Mouse (Mus musculus) mature B cell (primary cell): ENCODE results near the gene Trex1.

Experiments used
- in situ Hi-C: fragments of 300-500 bp; cut with MboI; formaldehyde crosslinking; loops from 2 replicates; pipeline ENCODE4 v1.14.3; 2019

The Trex1 gene

DNA sequence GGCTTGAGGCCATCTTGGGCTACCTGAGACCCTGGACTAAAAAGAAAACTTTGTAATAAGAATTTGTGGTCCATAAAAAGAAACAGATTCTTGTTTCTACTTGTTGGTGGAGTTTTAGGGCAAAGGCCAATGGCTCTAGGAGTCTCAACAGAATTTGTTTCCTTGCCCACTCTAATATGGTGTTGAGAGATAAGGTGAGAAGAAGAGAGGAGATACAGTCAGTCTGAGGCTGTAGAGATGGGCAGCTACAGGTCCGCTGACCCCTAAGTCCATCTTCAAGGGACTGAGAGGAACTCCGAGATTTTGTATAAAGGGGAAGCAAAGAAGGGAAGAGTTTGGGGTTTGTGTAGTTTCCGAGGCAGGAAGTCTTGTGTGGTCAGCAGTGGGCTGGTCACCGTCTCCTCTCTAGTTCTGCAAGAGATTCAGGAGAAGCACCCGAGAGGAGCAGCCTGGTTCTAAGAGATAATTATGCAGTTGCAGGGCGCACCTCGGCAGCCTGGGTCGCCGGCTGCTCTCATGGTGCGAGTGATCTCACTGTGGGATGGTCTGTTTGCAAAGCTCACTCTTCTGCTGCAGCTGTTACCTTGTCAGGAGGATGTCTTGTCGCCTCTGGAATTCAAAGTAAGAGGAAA, 42.4 kb downstream of the Trex1 start:
- in situ Hi-C loops = no loop called here

DNA sequence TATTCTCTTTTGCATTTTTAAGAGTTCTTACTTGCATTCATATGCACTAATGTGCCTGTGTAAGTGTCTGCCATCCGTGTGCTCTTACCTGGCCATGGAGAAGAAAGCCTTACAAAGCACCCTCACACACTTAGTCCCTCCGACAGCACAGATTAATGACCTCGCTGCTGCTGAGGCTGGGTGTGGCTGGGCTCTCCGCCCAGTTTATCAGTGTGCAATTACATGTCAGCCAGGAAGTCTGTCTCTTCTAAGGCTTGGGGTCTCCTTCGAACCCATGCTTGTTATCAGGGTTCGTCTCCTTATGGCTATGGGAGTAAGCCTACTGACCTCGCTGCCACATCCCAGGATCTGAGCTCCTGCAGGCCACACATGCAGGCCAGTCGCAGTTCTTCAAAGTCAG, 44.1 kb downstream of the Trex1 start:
- in situ Hi-C loops = no loop called here

- in situ Hi-C loops = no loop called here
These were observed 49.2 kb downstream of the Trex1 start for GRCm38 (mm10) chr9:109010316-109010690.

GRCm38 (mm10) chr9:109009636-109010315, 49.8 kb downstream of the Trex1 start:
- in situ Hi-C loops = loop anchor here (5.0 to 10.0 kb wide), 2 partner anchors 55 to 113 kb away; no protein-coding TSS in a partner anchor

DNA sequence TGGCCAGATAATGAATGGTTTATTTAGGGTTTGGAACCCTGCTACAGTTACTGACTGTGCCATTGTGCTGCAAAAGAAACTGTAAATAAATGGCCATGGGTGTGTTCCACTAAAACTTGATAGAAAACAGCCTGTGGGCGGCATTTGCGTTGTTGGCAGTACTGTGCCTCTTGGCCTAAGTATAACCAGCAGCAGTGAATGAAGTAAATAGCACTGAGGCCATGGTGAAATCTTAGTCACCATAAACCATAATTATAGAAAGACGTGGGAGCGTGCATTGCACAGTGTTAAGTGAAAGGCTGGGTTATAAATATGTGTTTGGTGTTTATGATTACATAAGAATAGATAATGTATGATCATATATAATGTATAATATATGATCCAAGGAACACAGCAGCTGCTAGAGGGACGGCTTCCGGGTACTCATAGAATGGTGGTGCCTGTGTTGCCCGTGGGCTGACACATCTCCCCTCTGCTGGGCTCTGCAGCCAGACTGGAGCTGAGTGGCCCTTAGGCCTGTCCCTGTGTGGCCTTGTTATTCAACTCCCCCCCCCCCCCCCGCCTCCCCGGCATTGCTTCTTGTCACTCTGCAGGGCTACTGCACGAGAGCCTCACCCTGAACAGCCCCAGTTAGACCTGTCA, 50.4 kb downstream of the Trex1 start:
- in situ Hi-C loops = loop anchor here (5.0 to 10.0 kb wide), 2 partner anchors 56 to 113 kb away; no protein-coding TSS in a partner anchor

GRCm38 (mm10) chr9:109008081-109008480, 51.5 kb downstream of the Trex1 start:
- in situ Hi-C loops = loop anchor here (5.0 to 10.0 kb wide), 2 partner anchors 57 to 114 kb away; no protein-coding TSS in a partner anchor
